23 mouse cellular contexts compared by ENCODE assay signal in genomic region chr6:128421480-128421879, GRCm38 (mm10). TPM values are rescaled to one million over a fixed set of nuclear protein-coding genes. Genes with fewer than 3 reads are reported as not detected.
A peak's percentile ranks its signal among the peaks of the same experiment; 100 is the strongest.
DNase-seq lines count a peak whose midpoint lies in the region; ATAC-seq and TF ChIP-seq lines count a peak whose summit lies in the region.
"Had no signal": no experiment of that assay in that cellular context is flagged by ENCODE, and none has a peak within 500 bp of the region (broad histone marks: within the 10 kb centered on the region; RNA-seq: fewer than 3 reads in every experiment).

No protein-coding gene starts in this region.

- peaks cover 16% of the 10 kb centered on the region for H3K4me1 ChIP-seq in kidney, embryonic 15.5 days
- peaks cover 5% of the 10 kb centered on the region; the same call in 1 of the 2 replicates for H3K4me1 ChIP-seq in midbrain, embryonic 11.5 days (ENCODE audit: control insufficient read depth, insufficient read depth, low read length)
- peaks cover 3% of the 10 kb centered on the region; the same call in 1 of the 2 replicates for H3K4me1 ChIP-seq in midbrain, embryonic 16.5 days (ENCODE audit: control insufficient read depth, insufficient read depth, low read length)
- 0 out of 2 replicates have a peak, but pooled peaks cover 3% of the 10 kb centered on the region for H3K4me1 ChIP-seq in intestine, embryonic 15.5 days (replicated peaks)
- H3K4me1 ChIP-seq in liver, postnatal 0 days (ENCODE audit: insufficient read depth) = no peaks in the 10 kb centered on the region; the same call in none of the 2 replicates

- no peak for ATAC-seq in kidney, embryonic 15.5 days (replicated peaks; ENCODE audit: low FRiP score)
- ATAC-seq in midbrain, embryonic 11.5 days (ENCODE audit: low FRiP score) = no peak
- no peak for ATAC-seq in midbrain, embryonic 16.5 days
- no peak for ATAC-seq in intestine, embryonic 15.5 days
- no peak for ATAC-seq in liver, postnatal 0 days
- ATAC-seq: forebrain, postnatal 0 days had no signal

- peaks cover 8% of the 10 kb centered on the region; the same call in 1 of the 2 replicates for H3K36me3 ChIP-seq in kidney, embryonic 15.5 days
- H3K36me3 ChIP-seq in midbrain, embryonic 11.5 days (ENCODE audit: control insufficient read depth, insufficient read depth, low read length) = peaks cover 2% of the 10 kb centered on the region; the same call in 1 of the 2 replicates
- H3K36me3 ChIP-seq in midbrain, embryonic 16.5 days (ENCODE audit: control insufficient read depth, insufficient read depth, low read length) = no peaks in the 10 kb centered on the region
- H3K36me3 ChIP-seq in intestine, embryonic 15.5 days = no peaks in the 10 kb centered on the region
- no peaks in the 10 kb centered on the region for H3K36me3 ChIP-seq in liver, postnatal 0 days (replicated peaks; ENCODE audit: insufficient read depth, low read length)

- no peaks in the 10 kb centered on the region for H3K9me3 ChIP-seq in kidney, embryonic 15.5 days (replicated peaks)
- no peaks in the 10 kb centered on the region for H3K9me3 ChIP-seq in midbrain, embryonic 11.5 days (ENCODE audit: control insufficient read depth, low read length)
- H3K9me3 ChIP-seq in midbrain, embryonic 16.5 days (replicated peaks; ENCODE audit: control insufficient read depth, low read length, poor library complexity, severe bottlenecking) = no peaks in the 10 kb centered on the region
- no peaks in the 10 kb centered on the region for H3K9me3 ChIP-seq in intestine, embryonic 15.5 days
- no peaks in the 10 kb centered on the region for H3K9me3 ChIP-seq in liver, postnatal 0 days (ENCODE audit: low read length)
- H3K9me3 ChIP-seq: forebrain, embryonic 10.5 days; hindbrain, embryonic 12.5 days had no signal

- H3K27ac ChIP-seq in kidney, embryonic 15.5 days = peak overlapping the region; percentile 76
- no peak overlapping the region for H3K27ac ChIP-seq in midbrain, embryonic 11.5 days (ENCODE audit: low read depth, low read length)
- no peak overlapping the region for H3K27ac ChIP-seq in midbrain, embryonic 16.5 days (ENCODE audit: low read length)
- H3K27ac ChIP-seq in intestine, embryonic 15.5 days = 0 out of 2 replicates have a peak overlapping the region, but pooled peaks have one; percentile 1
- H3K27ac ChIP-seq in liver, postnatal 0 days (ENCODE audit: low read depth) = no peak overlapping the region
- H3K27ac ChIP-seq: forebrain, embryonic 10.5 days; hindbrain, embryonic 12.5 days had no signal

- TF ChIP-seq CTCF in liver, postnatal 0 days (IDR thresholded peaks at IDR 0.05; ENCODE audit: low read depth) = no peak

- TF ChIP-seq EP300 in liver, postnatal 0 days (IDR thresholded peaks at IDR 0.05; ENCODE audit: low read depth) = no peak

- no peak overlapping the region for H3K9ac ChIP-seq in kidney, embryonic 15.5 days
- H3K9ac ChIP-seq in midbrain, embryonic 11.5 days (ENCODE audit: low read length) = no peak overlapping the region
- no peak overlapping the region for H3K9ac ChIP-seq in midbrain, embryonic 16.5 days (ENCODE audit: low read depth, low read length)
- no peak overlapping the region for H3K9ac ChIP-seq in intestine, embryonic 15.5 days
- no peak overlapping the region for H3K9ac ChIP-seq in liver, postnatal 0 days (replicated peaks)
- H3K9ac ChIP-seq: forebrain, postnatal 0 days; hindbrain, embryonic 12.5 days had no signal

- H3K4me2 ChIP-seq in kidney, embryonic 15.5 days = no peak overlapping the region
- no peak overlapping the region for H3K4me2 ChIP-seq in midbrain, embryonic 11.5 days
- H3K4me2 ChIP-seq in midbrain, embryonic 16.5 days (ENCODE audit: low read length) = no peak overlapping the region
- no peak overlapping the region for H3K4me2 ChIP-seq in intestine, embryonic 15.5 days (replicated peaks)
- no peak overlapping the region for H3K4me2 ChIP-seq in liver, postnatal 0 days (ENCODE audit: low read depth, low read length)
- H3K4me2 ChIP-seq: hindbrain, embryonic 12.5 days had no signal

- H3K4me3 ChIP-seq in kidney, embryonic 15.5 days (replicated peaks) = no peak overlapping the region
- no peak overlapping the region for H3K4me3 ChIP-seq in midbrain, embryonic 11.5 days (ENCODE audit: low read depth, low read length)
- no peak overlapping the region for H3K4me3 ChIP-seq in midbrain, embryonic 16.5 days (ENCODE audit: low read depth, low read length)
- H3K4me3 ChIP-seq in intestine, embryonic 15.5 days (replicated peaks) = no peak overlapping the region
- H3K4me3 ChIP-seq in liver, postnatal 0 days (ENCODE audit: low read depth, low read length) = no peak overlapping the region
- H3K4me3 ChIP-seq: forebrain, embryonic 10.5 days; hindbrain, embryonic 12.5 days had no signal

- DNase-seq in kidney, adult 9 months = no peak
- DNase-seq in midbrain, embryonic 11.5 days (ENCODE audit: low spot score, missing footprints) = peak; percentile 76
- DNase-seq in lung, postnatal 14 days = no peak
- no peak for DNase-seq in liver, postnatal 0 days
- DNase-seq: adrenal gland, adult 2 months; cerebellum, postnatal 14 days; embryo, embryonic 11 days; forebrain, postnatal 0 days; gastrocnemius, postnatal 36 days; heart, postnatal 14 days; liver; lung, postnatal 10 days; retina, postnatal 1 day; thymus, adult 2 months had no signal

- 89% methylated on average over 3 of the region's 3 CpGs for WGBS in kidney, embryonic 15.5 days
- 95% methylated on average over 3 of the region's 3 CpGs for WGBS in midbrain, embryonic 11.5 days
- WGBS in midbrain, embryonic 16.5 days = 93% methylated on average over 3 of the region's 3 CpGs
- 87% methylated on average over 3 of the region's 3 CpGs for WGBS in intestine, embryonic 15.5 days
- WGBS in liver, postnatal 0 days (ENCODE audit: insufficient replicate concordance) = 88% methylated on average over 3 of the region's 3 CpGs

- no peaks in the 10 kb centered on the region for H3K27me3 ChIP-seq in kidney, embryonic 15.5 days
- no peaks in the 10 kb centered on the region for H3K27me3 ChIP-seq in midbrain, embryonic 11.5 days (ENCODE audit: control insufficient read depth, insufficient read depth, low read length)
- no peaks in the 10 kb centered on the region for H3K27me3 ChIP-seq in midbrain, embryonic 16.5 days (ENCODE audit: control insufficient read depth, insufficient read depth, low read depth, low read length)
- no peaks in the 10 kb centered on the region for H3K27me3 ChIP-seq in intestine, embryonic 15.5 days (replicated peaks)
- H3K27me3 ChIP-seq in liver, postnatal 0 days (ENCODE audit: insufficient read depth, low read length) = no peaks in the 10 kb centered on the region
- H3K27me3 ChIP-seq: hindbrain, embryonic 12.5 days had no signal

RNA-seq across cellular contexts. Expression of gene Itfg2, which starts 3.3 kb away (rescaled TPM):
- 30.5 and 35.9 TPM in 2 replicates for polyA plus RNA-seq in kidney, embryonic 15.5 days (2015; fragmentation: Nextera tagmentation; extraction: Ambion mirVana)
- 26.3 and 27.2 TPM in 2 replicates for polyA plus RNA-seq in midbrain, embryonic 11.5 days (2014; fragmentation: Nextera tagmentation; extraction: Ambion mirVana)
- polyA plus RNA-seq in midbrain, embryonic 16.5 days (2015; fragmentation: Nextera tagmentation; extraction: Ambion mirVana) = 46.4 and 48.8 TPM in 2 replicates
- 24.4 and 24.8 TPM in 2 replicates for polyA plus RNA-seq in intestine, embryonic 15.5 days (2015; fragmentation: Nextera tagmentation; extraction: Ambion mirVana)
- polyA plus RNA-seq in liver, postnatal 0 days (2015; fragmentation: Nextera tagmentation; extraction: Ambion mirVana) = 5.6 and 7.7 TPM in 2 replicates

RNA-seq across cellular contexts. Expression of gene Fkbp4, which starts 17.0 kb away (rescaled TPM):
- 521 and 534 TPM in 2 replicates for polyA plus RNA-seq in kidney, embryonic 15.5 days (2015; fragmentation: Nextera tagmentation; extraction: Ambion mirVana)
- 559 and 584 TPM in 2 replicates for polyA plus RNA-seq in midbrain, embryonic 11.5 days (2014; fragmentation: Nextera tagmentation; extraction: Ambion mirVana)
- 357 and 394 TPM in 2 replicates for polyA plus RNA-seq in midbrain, embryonic 16.5 days (2015; fragmentation: Nextera tagmentation; extraction: Ambion mirVana)
- polyA plus RNA-seq in intestine, embryonic 15.5 days (2015; fragmentation: Nextera tagmentation; extraction: Ambion mirVana) = 511 and 518 TPM in 2 replicates
- polyA plus RNA-seq in liver, postnatal 0 days (2015; fragmentation: Nextera tagmentation; extraction: Ambion mirVana) = 79.9 and 80.2 TPM in 2 replicates

RNA-seq across cellular contexts. Expression of gene Nrip2, which starts 22.4 kb away (rescaled TPM):
- polyA plus RNA-seq in kidney, embryonic 15.5 days (2015; fragmentation: Nextera tagmentation; extraction: Ambion mirVana) = 18.8 and 20.1 TPM in 2 replicates
- 2.2 and 2.7 TPM in 2 replicates for polyA plus RNA-seq in midbrain, embryonic 11.5 days (2014; fragmentation: Nextera tagmentation; extraction: Ambion mirVana)
- polyA plus RNA-seq in midbrain, embryonic 16.5 days (2015; fragmentation: Nextera tagmentation; extraction: Ambion mirVana) = 10.7 and 13.6 TPM in 2 replicates
- 4.9 TPM in 2 replicates for polyA plus RNA-seq in intestine, embryonic 15.5 days (2015; fragmentation: Nextera tagmentation; extraction: Ambion mirVana)
- 0.42 and 0.45 TPM in 2 replicates for polyA plus RNA-seq in liver, postnatal 0 days (2015; fragmentation: Nextera tagmentation; extraction: Ambion mirVana)

RNA-seq across cellular contexts. Expression of gene Gm44596, which starts 46.2 kb away (rescaled TPM):
- polyA plus RNA-seq in kidney, embryonic 15.5 days (2015; fragmentation: Nextera tagmentation; extraction: Ambion mirVana) = not detected in 2 replicates
- not detected in 2 replicates for polyA plus RNA-seq in midbrain, embryonic 11.5 days (2014; fragmentation: Nextera tagmentation; extraction: Ambion mirVana)
- not detected in 2 replicates for polyA plus RNA-seq in midbrain, embryonic 16.5 days (2015; fragmentation: Nextera tagmentation; extraction: Ambion mirVana)
- polyA plus RNA-seq in intestine, embryonic 15.5 days (2015; fragmentation: Nextera tagmentation; extraction: Ambion mirVana) = not detected in 2 replicates
- polyA plus RNA-seq in liver, postnatal 0 days (2015; fragmentation: Nextera tagmentation; extraction: Ambion mirVana) = not detected in 2 replicates
- polyA plus RNA-seq: adrenal gland, adult 2 months; embryonic facial prominence, embryonic 14.5 days; forebrain, embryonic 10.5 days; forebrain, postnatal 0 days; hindbrain, embryonic 12.5 days; large intestine, adult 2 months; liver, embryonic 16.5 days; midbrain, postnatal 0 days; thymus, adult 2 months had no signal

RNA-seq across cellular contexts. Expression of gene Tex52, which starts 46.2 kb away (rescaled TPM):
- 0.26 and 0.44 TPM in 2 replicates for polyA plus RNA-seq in kidney, embryonic 15.5 days (2015; fragmentation: Nextera tagmentation; extraction: Ambion mirVana)
- 0.25 and 0.44 TPM in 2 replicates for polyA plus RNA-seq in midbrain, embryonic 11.5 days (2014; fragmentation: Nextera tagmentation; extraction: Ambion mirVana)
- polyA plus RNA-seq in midbrain, embryonic 16.5 days (2015; fragmentation: Nextera tagmentation; extraction: Ambion mirVana) = 0.70 and 0.83 TPM in 2 replicates
- 0.13 and 0.16 TPM in 2 replicates for polyA plus RNA-seq in intestine, embryonic 15.5 days (2015; fragmentation: Nextera tagmentation; extraction: Ambion mirVana)
- not detected in 2 replicates for polyA plus RNA-seq in liver, postnatal 0 days (2015; fragmentation: Nextera tagmentation; extraction: Ambion mirVana)
- polyA plus RNA-seq: adrenal gland, adult 2 months; liver, embryonic 16.5 days had no signal

Comparison
In these comparisons a context has a peak if more than half of its experiments do, and no peak if none do; other contexts are left out.
1. H3K27ac ChIP-seq: peak in kidney, embryonic 15.5 days (single experiment) and intestine, embryonic 15.5 days (single experiment); none in midbrain, embryonic 11.5 days (single experiment), midbrain, embryonic 16.5 days (single experiment) and liver, postnatal 0 days (single experiment).